Mouse (Mus musculus) urinary bladder, postnatal 14 days (tissue): ENCODE results near the gene Ptpn18.

ENCODE experiments used
- DNase-seq: peaks from one replicate; pipeline ENCODE4 v3.0.0; 2021; ENCODE audit warnings: low spot score

Gene Ptpn18

DNA sequence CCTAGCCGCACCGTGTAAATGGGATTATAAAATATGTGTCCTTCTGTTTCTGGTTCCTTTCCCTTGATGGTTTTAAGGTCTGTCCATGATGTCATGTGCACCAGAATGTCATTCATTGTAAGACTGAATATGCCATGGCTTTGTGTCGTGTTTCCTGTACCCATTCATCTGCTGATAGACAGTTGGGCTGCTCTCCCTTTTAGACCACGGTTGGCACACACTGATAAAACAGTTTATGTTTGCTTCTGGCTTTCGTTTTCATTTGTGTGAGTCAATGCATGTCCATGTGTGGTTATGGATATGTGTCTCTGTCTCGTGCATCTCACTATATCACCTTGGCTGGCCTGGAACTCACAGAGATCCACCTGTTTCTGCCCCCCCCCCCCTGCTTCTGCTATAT is 5.9 kb downstream of the Ptpn18 start:
- DNase-seq = no peak

DNA sequence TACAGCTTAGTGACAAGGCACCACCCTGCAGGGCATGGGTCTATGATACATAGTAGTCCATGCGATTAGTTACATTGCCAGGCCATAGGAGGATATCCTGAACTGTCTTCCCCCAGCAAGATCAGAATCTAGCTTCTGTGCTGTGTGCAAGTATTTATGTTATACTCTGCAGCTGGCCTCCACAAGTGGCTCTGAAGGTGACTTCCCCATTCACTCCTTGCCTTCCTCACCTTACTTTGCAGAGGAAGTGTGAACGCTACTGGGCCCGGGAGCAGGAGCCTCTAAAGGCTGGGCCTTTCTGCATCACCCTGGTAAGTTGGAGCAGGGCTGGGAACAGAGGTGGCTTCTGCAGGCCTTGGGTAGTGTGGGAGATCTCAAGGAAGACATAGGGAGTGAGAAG is 8.5 kb downstream of the Ptpn18 start:
- no peak for DNase-seq

GRCm38 (mm10) chr1:34468500-34468899 is 8.9 kb downstream of the Ptpn18 start:
- no peak for DNase-seq

- DNase-seq = no peak
These were observed 10.2 kb downstream of the Ptpn18 start for GRCm38 (mm10) chr1:34469801-34470200.

- peak; percentile 41 for DNase-seq
These were observed 13.1 kb downstream of the Ptpn18 start for GRCm38 (mm10) chr1:34472427-34473300.

DNA sequence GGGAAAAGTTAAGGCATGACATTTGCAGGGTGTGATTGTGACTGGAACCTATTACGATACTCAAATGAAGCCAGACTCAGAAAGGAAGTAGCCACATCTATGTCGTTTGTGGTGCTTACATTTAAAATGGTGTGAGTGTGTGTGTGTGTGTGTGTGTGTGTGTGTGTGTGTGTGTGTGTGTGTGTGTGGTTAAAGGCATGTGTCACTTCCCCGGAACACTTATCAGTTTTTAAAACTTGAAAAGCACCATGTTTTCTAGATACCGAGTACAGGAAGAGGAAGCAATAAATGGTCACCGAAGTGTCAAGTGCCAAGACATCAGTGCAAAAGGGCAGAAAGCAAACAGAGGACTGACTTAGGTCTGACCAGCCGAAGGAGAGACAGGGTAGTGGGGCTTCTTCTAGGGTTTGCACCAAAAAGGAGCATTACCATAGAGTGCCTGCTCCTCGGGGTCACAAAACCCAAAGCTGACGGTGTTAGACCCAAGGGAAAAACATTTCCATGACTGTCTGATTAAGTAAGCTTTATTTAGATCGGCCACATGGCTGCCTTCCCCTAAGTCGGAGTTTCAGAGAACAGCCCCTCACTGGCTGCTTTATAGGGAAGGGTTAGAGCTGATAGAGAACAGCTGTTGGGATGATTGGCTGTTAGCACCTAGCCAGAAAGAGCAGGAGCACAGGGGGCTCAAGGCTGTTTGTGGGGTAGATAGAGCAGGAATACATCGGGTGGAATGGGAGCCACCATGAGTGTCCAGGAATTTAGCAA is 19.5 kb downstream of the Ptpn18 start:
- DNase-seq = no peak

DNA sequence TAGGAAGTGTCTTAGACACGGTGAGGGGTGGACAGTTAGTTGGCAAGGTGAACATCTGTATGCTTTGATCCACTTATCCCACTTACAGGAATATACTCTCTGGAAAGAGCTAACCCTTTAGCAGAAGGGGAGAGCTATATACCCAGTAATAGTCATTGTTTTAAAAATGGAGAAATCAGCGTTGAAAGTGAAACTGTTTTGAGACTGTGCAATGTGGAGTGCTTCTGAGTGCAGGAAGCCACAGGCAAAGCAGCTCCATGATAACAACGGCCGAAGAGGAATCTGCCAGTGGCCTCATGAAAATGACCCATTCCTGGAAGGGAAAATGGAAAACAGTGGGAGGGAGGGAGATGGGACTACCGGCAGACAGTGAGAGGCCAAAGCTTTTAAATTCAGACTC is 21.2 kb downstream of the Ptpn18 start:
- no peak for DNase-seq

DNA sequence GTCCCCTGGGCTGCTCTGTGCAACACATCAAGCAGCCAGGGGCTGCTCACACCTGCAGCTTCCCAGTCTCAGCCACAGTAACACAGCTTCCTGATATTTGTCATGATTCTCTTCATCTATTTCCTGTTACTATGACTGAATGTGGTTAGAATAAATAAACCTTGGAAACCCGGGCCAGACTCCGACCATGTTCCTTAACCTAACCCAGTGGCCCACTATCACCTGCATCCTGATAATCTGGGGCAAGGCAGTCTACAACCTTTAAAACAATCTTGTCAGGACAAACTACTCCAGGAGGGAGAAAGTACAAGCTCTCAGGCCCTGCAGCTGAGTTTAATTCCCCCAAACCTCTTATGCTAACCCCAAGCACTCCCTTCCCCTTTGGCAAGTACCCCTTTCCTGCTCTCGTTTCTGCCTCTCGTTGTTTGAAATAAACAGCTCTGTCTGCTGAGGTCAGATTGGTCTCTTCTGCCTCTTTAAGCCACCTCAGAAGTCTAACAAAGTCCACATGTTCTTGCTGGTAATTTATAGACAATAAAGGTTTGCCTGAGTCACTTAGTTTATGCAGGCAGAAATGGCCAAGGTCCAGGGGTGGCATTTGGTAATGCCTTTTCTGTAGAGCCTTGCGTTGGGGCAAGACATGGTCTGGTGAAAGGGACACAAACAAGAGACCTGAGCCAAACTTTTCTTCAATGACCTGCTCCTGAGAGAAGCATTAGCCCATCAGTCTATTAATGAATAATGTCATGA is 22.5 kb downstream of the Ptpn18 start:
- DNase-seq = no peak

DNA sequence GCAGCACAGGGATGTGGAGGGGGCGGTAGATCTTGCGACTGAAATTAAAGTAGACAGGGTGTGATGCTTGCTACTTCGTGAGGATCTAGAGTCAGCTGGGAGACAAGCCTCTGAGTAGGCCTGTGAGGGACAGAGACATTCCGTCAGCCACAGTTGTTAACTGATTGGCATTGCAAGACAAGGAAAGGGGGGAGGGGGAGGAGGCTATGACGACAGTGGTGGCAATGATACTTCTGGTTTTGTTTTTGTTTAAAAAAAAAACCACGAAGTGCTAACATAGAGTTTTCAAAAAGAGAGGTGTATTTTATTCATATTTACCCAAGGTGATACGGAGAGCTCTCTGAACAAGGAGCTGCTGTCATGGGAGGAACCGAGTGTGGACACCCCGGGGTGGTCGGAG is 24.9 kb downstream of the Ptpn18 start:
- DNase-seq = no peak

DNA sequence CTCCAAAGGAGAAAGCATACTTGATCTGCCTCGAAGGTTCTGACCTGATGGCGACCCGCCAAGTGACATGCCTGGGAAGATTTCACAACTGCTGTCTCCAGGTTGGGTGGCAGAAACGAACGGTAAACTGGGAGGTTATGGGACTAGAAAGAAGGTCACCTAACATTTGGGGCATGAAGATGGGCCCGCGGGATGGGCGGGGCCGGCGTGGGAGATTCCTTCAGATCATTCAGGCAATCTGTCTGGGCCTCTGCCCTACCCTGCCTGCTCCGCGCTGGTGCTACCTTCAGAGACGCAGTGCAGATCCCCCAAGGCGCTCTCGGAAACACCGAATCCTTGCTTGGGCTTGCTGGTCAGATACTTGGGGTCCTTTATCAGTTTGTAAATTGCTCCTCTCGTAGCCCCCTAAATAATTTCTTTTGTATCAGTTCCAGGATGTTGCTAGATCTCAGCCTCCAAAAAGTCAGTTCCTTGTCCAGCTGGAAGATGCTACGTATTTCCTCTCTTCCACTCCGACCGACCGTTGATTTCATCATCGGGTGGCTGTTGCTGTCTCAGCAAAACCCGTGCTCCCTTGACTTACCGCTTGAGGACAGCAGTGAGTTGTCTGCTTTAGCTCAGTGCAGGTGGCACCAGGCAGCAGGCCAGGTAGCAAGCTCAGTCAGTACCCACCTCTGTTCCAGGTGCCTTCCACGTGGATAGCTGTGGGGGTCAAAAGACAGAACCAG is 26.1 kb downstream of the Ptpn18 start:
- peak; percentile 52 for DNase-seq

DNA sequence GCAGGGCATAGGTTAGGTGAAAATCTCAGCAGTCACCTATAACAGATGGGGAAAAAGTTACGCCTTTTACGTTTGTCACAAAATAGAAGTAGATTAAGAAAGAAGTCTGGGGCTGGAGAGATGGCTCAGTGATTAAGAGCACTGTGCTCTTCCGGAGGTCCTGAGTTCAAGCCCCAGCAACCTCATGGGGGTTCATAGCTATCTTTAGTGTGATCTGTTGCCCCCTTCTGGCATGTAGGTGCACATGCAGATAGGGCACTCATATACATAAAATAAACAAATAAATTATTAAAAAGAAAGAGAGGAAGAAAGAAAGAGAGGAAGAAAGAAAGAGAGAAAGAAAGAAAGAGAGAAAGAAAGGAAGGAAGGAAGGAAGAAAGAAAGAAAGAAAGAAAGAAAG is 27.8 kb downstream of the Ptpn18 start:
- DNase-seq = no peak

- no peak for DNase-seq
These were observed 30.4 kb downstream of the Ptpn18 start for GRCm38 (mm10) chr1:34489852-34490541.

GRCm38 (mm10) chr1:34491480-34491879 is 31.9 kb downstream of the Ptpn18 start:
- no peak for DNase-seq

GRCm38 (mm10) chr1:34502991-34503390 is 43.4 kb downstream of the Ptpn18 start:
- no peak for DNase-seq

DNA sequence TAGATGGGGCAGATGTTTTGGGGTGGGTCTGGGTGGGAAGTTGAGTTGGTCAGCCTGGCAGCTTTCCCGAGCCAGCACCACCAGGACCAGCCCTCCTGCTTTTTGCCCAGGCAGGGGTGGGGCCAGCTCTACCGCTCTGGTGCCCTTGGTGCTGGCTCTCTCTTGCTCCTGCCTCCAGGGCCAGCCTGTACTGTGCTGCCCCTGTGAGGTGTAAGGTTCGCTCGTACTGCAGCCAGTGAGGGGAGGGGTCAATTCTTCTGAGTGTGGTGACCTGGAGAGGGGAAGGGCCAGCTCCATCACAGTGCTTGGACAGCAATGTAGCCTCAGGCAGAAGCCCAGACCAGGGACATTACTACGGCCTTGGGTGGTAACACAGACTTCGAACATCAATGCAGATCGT is 45.7 kb downstream of the Ptpn18 start:
- no peak for DNase-seq

DNA sequence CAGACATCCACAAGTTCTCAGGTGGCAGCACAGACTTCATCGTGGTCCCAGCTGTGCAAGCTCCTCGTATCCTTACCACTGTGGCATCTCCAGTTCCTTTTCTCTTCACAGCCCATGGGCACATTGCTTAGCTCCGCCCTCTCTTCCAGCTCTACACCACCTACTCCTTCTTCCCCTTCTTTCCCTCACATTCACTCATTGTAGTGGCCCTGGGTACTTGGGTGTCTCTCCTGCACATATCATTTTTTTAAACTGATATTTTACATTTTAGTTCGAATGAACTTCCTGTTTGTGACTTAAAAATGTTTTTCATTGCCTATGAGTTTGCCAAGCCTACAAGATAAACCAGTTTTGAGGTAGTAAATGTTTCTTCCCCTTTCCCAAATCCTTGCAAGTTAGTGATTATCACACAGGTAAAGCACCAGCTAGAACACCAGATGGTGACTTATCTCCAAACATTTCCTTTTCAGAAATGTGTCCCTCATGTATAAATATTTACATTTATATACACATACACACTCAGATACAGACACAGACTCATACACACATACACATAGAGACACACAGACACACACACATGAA is 46.5 kb downstream of the Ptpn18 start:
- DNase-seq = no peak

DNA sequence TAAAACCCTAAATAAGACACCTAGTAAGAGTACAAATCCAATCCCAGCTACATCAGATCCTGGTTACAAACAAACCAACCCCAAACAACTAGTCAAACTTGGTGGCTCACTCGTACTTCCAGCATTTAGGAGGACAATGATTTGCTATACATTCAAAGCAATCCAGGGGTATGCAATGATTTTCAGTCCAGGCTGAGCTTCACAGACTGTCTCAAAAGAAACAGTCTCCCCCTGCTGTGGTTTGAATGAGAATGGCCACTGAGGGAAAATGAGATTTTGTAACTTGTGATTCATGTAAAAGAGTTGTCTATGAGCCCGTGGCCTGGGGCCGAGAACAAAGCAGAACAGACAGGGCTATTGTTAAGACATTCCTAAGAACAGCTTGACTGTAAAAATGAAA is 48.4 kb downstream of the Ptpn18 start:
- DNase-seq = no peak

DNA sequence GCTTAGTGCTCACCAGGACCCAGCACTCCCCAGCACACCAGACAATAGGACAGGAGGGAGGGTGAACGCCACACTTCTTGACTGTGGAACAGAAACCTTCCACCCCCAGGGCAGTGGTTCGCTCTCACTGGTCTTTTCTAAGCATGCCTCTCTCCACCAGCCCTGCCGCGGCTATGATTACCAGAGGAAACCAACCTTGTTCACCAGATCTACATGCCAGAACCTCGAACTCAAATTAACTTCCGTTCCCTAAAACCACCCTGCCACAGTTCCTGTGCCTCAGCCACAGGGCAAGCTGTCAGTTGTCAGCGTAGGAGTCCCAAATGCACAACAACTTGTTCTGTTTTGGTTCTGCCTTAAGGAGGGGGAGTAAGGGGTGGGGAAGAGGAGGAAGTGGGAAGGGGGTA is 51.0 kb downstream of the Ptpn18 start:
- DNase-seq = no peak

GRCm38 (mm10) chr1:34511027-34511426 is 51.5 kb downstream of the Ptpn18 start:
- peak; percentile 11 for DNase-seq

DNA sequence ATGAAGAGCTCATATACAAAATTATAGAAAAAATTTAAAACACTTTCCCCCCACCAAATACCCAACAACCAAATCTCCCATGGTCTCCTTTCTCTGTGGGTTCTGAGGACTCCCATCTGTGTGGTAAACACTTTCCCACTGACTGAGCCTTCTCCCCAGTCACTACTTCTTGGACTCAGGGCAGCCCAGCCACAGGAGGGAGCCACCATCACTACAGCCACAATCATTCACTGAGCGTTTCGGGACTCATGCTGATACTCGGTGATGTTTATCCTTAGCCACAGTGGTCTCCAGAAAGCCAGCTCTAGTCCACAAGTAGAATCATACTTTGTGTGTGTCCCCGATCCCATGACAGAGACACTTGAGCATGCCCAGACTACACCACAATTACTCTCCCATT is 53.5 kb downstream of the Ptpn18 start:
- DNase-seq = no peak

DNA sequence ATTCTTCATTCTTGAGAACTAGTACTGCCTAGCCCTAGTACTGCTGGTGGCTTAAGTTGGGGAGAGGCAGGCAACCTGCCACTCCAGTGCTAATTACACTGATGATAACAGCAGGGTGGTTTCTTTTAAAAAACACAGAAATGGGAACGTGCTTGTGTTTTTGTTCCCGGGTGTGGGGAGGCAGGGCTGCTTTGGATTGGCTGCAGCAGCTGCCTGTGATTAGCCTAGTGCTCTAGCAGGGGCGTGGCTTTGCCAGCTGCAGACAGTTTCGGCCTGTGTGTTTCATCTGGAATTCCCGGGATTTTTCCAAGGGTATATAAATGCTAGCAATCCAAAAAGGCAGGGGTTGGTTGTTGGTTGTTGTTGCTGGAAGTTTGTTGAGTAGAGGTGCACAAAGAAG is 57.0 kb downstream of the Ptpn18 start:
- no peak for DNase-seq
